Mouse (Mus musculus) adrenal gland, postnatal 10 days (tissue): ENCODE data around the gene Spint1. TPM values are rescaled to one million over a fixed set of nuclear protein-coding genes. Genes with fewer than 3 reads are reported as not detected.

Experiments used
- DNase-seq: peaks from one replicate; pipeline ENCODE4 v3.0.0; 2021; ENCODE audit warnings: mixed read lengths
- long read RNA-seq, 2 experiments: library from polyadenylated mRNA; stranded (forward); transcript quantifications; one replicate each; pipeline ENCODE4 v2.0.0; 2021
- total RNA-seq, 2 experiments: library from RNA; stranded (reverse); gene quantifications; 2 replicates each; pipeline ENCODE4 v1.2.3; 2021

Gene Spint1
- total RNA-seq, result 1 to 10 TPM; 4.2 to 4.7 TPM
- long read RNA-seq, experiment 1, transcript Spint1-201 (11 exons, 2,273 nt), result major isoform, 5 of 8 reads
- long read RNA-seq, experiment 1, partial matches to known transcripts, result 0 of 8 reads
- long read RNA-seq, experiment 1, other reads (novel, unspliced or antisense), result 0 of 8 reads
- long read RNA-seq, experiment 2, transcript Spint1-203 (10 exons, 2,323 nt), result major isoform, 5 of 9 reads
- long read RNA-seq, experiment 2, partial matches to known transcripts, result 0 of 9 reads
- long read RNA-seq, experiment 2, other reads (novel, unspliced or antisense), result 0 of 9 reads

DNA sequence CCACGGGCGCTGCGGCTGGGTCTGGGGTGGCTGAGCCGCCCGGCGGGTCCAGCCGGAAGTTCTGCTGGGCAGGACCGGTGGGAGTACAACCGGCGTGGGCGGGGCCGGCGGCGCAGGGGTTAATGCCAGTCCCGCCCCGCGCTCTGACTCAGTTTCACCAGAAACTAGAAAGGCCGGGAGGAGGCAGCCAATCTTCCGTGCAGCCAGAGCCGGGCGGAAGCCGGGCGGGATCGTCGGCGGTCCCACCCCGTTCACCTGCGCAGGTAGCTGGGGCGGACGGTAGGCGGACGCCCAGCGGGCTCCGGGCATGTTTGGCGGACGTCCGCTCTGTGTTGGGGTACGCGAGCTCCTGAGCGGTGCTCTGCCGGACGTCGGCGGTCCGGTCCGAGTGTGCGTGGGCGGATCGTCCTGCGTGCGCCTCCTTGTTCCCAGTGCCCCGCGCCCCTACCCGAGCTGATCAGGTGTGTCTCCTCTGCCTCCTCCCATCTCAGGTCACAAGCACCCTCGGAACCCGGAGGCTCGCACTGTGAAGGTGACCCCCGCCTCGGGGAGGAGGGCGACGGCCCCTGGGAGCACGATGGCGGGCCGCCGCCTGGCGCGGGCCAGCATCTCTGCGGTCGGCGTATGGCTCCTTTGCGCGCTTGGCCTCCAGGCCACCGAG, at the start of gene Spint1:
TSS of gene Spint1 (plus strand) at position 153 of the 661 bp plus-strand sequence.
- peak; percentile 44 for DNase-seq

DNA sequence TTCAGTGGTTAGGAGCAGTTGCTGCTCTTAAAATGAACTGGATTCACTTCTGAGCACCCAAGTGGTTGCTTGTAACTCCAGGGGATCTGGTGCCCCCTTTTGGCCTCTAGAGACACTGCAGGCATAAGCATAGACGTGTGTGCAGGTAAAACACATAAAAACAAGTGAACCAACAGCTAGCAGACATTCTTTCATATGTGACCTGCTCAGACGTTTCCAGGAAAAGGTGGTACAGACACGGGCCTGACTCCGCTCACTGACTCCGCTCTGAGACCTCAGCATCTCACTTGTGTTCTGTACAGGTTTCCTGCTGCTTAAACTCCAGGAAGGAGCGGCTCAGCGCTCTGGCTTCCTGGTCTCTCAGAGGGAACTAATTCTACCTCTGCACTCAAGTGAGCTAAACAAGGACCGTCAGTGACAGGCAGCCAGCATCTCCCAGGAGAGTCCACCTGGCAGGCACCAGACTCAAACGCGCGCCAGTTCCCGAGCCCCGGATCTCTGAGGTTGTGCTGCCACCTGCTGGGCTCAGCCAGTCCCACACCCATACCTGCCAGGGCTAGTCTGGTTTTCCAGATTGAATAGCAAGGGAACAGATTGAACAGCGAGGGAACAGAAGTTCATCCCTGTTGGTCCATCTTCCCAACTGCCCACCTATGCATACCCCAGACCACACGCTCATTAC, 48.0 kb upstream of the Spint1 start:
- peak; percentile 93 for DNase-seq

- DNase-seq, result no peak
Observed at GRCm38 (mm10) chr2:119190969-119191368, 46.2 kb upstream of the Spint1 start.

DNA sequence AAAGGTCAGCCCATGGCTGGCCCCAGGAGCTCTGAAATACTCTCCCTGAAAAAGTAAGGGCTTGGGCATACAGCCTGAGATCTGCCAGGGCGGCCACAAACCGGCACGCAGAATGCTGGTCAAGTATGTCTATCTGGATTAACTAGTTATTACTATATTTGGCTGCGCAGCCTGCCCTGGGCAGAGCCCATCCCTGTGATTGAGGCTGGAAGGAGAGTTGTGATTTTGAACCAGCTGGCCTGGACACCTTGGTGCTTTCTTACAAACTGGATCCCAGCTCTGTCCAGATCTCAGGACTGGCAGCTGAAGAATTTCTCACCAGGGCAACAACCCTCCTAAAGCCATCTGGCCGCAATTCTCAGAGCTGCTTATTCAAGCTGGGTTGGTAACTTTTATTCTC, 43.0 kb upstream of the Spint1 start:
- no peak for DNase-seq

GRCm38 (mm10) chr2:119196316-119197108, 40.6 kb upstream of the Spint1 start:
- DNase-seq, result no peak

DNA sequence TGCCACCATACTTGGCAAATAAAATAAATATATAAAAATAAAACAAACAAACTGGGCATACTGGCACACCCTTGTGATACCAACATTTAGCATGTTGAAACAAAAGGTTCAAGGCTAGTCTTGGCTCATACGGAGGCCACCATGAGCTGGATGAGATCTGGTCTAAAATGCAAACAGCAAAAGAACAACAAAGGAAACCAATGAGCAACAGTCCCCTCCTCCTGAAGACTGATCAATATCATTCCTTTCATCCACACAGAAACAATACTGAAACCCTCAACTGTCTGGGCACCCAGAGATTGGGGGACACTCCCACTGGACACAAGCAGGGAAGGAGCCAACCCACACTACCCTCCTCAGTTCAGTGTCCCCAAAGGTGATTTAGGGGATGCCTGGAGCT, 39.7 kb upstream of the Spint1 start:
- no peak for DNase-seq

GRCm38 (mm10) chr2:119198049-119198448, 39.1 kb upstream of the Spint1 start:
- DNase-seq, result no peak

DNA sequence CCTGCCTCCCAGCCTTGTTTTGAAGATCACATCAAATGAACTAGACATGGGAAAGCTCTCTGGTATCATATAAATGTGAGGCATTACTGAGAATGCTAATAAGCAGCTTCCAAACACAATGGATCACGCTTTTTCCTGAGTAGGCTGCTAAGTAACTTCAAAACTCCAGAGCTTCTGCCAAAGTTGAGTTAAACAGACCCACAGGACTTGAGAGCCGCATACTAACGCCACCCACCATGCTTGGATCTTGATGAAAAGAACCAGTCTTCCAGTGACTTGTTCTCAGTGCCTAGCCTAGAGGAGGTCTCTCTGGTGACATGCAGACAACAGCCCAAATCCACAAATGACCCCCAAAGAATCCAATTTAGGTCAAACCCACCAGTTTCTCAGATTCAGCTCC, 38.2 kb upstream of the Spint1 start:
- DNase-seq, result no peak

GRCm38 (mm10) chr2:119202914-119203453, 34.2 kb upstream of the Spint1 start:
- DNase-seq, result peak; percentile 60

- DNase-seq, result no peak
Observed at GRCm38 (mm10) chr2:119203871-119204460, 33.2 kb upstream of the Spint1 start.

DNA sequence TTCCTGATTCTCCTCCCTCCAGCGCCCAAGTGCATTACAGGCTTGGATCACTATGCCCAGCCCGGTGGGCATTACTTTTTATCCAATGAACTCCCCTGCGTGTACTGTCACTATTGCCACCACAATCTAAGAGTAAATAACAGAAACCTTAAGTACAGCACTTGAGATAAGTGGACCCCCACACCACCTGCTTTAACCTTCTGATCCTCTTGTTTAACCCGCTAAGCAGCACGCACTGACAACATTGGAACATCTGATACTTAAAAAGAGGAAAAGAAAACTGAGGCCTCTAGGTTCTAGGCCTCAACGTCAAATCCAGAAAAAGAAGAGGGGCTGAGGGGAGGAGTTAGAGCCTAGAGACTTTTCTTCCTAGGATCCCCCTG, 29.2 kb upstream of the Spint1 start:
- no peak for DNase-seq

GRCm38 (mm10) chr2:119208344-119209175, 28.6 kb upstream of the Spint1 start, which contains the start of the genes Zfyve19 and Dnajc17:
Gene Zfyve19 (plus strand): TSS chr2:119208617.
Gene Dnajc17 (minus strand): TSS chr2:119208795.
- DNase-seq, result peak; percentile 95

- DNase-seq, result no peak
Observed at GRCm38 (mm10) chr2:119209176-119209507, 28.0 kb upstream of the Spint1 start.

DNA sequence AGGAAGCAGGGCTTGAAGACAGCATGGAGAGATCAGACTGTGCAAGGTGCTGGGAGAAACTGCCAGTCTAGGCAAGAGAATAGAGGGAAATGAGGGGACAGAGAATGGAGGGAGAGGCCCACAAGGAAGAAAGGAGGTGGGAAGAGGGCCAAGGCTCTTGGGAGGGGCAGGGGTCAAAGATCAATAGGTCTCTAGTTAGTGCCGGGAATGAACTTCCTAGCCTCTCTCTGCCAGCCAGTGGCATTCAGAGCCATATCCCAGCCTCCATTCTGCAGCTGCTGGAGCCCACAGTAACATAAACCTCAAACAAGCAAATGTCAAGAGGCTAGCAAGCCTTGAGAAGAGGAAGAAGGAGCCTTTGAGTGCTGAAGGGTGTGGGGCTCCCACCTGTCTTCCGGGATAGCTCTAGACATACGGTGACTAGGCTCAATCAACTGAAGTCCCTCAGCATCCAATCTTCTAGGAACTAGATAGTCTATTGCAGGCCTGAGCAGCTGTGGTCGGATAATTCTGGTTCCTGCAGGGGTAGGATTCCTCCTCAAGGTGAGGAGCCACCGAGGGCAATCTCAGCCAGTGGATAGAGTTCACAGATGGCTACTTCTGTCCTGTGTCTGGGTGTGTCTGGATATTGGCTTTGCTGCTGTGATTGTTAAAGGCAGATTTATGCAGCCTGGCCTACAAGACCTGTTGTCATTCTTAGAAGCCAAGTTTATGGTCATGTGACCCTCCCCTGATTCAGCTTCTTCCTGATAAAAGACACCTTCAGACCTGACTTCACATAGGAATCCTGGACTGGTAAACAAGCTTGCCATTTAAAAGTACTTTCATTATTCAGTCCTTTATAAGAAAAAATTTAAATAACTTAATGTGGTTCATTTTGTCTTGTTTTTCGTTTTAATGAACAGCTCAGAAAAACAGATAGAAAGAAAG, 7.1 kb upstream of the Spint1 start, which contains the start of gene Ppp1r14d:
TSS of gene Ppp1r14d (minus strand) at position 132 of the 930 bp plus-strand sequence.
- DNase-seq, result no peak

- no peak for DNase-seq
Observed at GRCm38 (mm10) chr2:119236682-119237209, 416 bp upstream of the Spint1 start.

DNA sequence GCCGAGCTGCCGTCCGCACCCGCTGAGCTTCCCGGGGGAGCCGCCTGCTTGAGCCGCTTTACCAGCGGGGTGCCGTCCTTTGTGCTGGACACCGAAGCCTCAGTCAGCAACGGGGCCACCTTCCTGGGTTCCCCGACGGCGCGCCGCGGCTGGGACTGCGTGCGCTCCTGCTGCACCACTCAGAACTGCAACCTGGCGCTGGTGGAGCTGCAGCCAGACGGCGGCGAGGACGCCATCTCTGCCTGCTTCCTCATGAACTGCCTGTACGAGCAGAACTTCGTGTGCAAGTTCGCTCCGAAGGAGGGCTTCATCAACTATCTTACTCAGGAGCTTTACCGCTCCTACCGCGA, 684 bp downstream of the Spint1 start:
- DNase-seq, result peak; percentile 43

DNA sequence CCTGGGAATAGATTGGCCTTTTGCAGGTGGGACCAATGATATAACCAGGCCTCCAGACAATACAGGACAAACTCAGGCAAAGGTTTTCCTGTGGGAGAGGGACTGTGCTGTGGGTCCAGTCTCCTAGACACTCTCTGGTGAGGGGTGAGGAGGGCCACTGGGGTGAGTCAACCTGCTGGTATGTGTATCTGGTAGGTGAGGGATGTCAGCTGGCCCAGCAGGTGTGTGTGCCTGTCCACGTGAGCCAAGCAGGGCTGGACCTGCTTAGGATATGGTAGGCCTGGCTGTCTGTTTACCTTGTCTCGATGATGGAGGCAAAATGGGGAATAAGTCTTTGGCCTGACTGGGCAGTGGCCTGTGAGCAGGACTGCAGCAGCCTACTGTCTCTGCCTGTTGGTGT, 1.5 kb downstream of the Spint1 start:
- DNase-seq, result no peak

DNA sequence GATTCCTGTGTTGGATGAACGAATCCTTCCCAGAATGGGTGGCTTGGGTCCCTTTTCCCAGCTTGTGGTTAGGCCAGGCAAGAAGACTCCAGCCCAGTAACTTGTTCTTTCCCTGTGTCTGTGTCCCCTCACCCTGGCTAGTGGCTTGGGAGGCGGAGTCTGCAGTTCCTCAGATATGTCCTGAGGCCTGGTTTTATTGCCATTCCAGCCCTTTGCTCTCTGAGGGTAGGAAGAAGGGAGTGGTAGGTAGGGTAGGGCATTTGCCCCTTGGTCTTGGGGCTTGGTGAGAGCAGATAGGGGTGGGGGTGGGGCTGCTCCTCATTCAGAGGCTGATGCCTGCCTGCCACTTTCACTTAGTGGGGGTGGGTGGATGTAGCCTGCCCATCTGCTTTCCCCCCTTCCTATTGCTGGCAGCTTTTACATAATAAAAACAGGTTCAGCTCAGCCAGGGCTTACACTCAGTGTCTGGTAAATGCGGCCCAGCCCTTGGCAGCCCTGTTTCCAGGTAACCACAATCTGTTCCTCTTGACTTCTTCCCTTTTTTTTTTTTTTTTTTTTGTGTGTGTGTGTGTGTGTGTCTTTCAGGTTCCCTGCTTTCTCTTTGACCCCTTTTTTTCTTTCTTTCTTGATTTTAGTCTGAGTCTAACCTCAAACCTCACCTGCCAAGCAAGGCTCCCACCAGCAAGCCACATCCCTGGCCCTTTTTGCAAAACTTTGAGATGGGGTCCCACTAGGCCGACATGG, 3.1 kb downstream of the Spint1 start:
- DNase-seq, result no peak

DNA sequence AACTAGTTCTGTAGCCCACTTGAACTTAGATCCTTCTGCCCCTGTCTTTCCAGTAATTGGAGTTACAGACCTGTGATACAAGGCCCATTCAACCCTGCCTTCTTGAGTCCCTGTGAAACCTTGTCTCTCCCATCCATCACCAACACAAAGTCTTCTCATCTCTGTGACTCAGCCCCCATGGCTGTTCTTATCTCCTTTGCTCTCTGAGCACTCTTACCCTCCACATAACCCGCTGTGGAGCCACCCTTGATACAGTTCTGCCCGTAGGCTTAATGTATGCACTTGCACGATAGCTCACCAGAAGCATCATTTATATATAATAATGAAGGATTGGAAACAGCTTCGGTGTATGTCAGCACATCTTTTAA, 3.6 kb downstream of the Spint1 start:
- DNase-seq, result no peak
